Mouse (Mus musculus) layer of hippocampus, adult 18-20 months (tissue): ENCODE measurements at regions not wholly inside any gene's neighbourhood (a gene's known extent, or its start where the extent isn't known, plus 50 kb on each side); places are given as distances from the start of the nearest gene placed in this dataset.

Experiments
- DNase-seq, 2 experiments: peaks; one replicate each; pipeline ENCODE4 v3.0.0; 2022; ENCODE audit warnings: low spot score in 2 of 2

DNA sequence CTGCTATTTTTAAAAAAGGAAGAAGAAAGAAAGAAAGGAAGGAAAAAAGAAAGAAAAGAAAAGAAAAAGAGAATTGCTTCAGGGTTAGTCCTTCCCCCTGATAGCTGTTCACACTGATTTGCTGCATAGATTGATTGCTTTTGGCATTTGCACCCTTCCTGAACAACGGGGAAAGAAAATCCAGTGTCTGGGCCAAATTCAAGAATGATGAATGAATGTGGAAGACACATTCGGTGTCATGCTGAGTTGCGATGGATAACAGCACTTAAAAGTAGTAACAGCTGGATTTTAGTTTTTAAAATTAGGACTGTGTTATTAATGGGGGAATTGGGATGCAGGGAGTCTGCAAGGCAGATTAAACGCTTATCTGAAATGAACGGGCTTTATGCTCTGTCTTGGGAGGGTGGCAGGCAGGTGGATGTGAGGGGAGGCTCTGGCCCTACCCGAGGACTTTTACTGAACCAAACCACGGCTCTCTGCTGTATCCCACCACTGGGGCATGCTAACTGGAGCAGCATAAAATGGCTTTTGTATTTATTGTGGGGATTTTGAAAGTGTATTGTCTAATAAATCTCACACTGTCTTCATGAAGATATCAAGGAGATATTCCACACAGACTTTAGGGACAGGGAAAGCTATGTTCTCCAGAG, 114.4 kb downstream of the Lca5 start:
- no peak for DNase-seq

- DNase-seq: peak; percentile 84 to 92
These were observed 115.0 kb downstream of the Lca5 start for GRCm38 (mm10) chr9:83325910-83326309.

GRCm38 (mm10) chr9:83324336-83324735, 116.6 kb downstream of the Lca5 start:
- no peak for DNase-seq

- no peak for DNase-seq
These were observed 117.8 kb downstream of the Lca5 start for GRCm38 (mm10) chr9:83322991-83323583.

GRCm38 (mm10) chr9:83321793-83322192, 119.1 kb downstream of the Lca5 start:
- no peak for DNase-seq

DNA sequence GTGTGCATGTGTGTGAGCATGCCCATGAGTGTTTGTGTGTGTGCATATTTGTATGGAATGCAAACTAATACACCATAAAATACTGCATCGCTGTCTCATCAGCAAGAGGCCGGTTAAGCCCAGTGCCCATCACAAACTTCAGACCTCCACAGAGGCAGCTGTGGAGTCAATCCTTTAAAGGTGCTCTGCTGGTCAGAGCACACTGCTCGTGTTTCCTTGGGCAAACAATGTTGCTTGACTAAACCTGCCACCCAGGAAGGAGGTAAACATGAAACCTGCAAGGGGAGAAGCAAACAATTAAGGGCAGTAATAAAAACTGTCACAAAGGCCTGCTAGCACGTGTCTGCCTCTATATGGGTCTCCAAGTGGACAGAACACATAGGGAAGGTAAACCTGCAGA, 120.1 kb downstream of the Lca5 start:
- no peak for DNase-seq

DNA sequence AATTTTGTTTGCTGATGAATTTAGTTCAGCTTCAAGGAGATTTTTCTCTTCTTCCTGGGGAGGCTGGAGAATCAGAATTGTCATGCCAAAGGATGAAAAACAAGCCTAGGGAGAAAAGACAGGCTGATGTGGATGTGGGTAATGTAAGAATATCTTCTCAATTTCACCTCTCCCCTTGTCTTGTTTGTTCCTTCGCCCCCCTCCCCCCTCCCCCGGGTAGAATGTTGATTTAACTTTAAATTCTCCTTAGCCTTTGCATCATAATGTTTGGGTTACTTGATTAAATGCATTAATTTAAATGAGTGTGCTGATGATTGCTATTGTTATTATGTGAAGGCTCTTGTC, 124.1 kb downstream of the Lca5 start:
- DNase-seq: no peak

DNA sequence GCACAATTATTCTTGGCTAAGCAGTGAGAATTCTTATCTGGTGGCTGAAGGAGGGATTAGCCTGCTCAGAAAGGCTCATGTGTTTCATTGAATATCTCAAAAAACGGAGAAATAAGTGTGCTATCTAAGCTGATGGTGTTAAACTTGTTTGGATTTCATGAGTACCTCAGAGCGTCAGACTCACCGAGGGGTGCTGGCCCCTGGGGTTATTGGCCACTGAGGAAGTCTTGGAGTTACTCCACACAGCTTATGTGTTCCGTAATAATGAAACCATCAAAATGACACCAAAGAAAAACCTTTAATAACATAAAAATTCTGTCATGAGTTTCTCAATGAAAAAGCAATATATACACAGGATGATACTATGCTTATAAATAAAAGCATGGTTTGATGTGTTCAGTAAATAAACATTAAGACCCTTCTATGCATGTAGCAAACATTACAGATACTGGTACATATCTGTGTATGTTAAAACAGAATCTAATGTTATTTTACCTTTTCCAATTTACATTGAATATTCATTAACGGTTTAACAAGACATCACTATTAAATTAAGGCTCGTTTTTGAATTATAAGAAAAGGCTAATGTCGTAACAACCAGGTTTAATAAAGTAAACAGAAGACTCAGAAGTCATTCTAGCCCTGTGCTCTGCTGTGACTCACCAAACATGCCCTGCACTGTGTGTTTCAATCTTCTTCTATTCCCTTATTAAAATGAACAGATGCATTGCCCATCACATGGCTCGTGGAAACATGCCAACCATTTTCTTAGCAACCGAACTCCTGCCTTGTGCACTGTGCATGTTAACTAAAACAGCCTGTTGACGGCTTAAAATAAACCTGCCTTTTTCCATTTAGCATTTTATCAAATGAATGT, 124.7 kb downstream of the Lca5 start:
- peak; percentile 84 to 96 for DNase-seq

DNA sequence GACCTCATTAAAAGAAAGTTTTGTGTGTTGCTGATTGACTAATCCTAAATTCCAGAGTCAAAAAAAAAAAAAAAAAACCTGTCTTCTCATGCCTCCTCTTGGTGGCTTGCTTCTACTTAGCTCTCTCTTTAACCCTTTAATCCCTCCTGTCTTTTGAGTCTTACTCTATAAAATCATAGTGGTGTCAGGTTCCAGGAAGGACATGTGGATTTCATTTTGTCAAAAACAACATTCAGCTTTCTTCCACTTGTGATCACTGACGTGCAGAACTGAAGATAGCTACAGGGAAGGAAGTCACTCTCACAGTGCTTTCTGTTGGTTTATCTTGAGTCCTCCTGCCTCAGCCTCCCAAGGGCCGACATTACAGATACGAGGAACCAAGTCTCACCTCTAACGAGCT, 132.2 kb downstream of the Lca5 start:
- DNase-seq: no peak

DNA sequence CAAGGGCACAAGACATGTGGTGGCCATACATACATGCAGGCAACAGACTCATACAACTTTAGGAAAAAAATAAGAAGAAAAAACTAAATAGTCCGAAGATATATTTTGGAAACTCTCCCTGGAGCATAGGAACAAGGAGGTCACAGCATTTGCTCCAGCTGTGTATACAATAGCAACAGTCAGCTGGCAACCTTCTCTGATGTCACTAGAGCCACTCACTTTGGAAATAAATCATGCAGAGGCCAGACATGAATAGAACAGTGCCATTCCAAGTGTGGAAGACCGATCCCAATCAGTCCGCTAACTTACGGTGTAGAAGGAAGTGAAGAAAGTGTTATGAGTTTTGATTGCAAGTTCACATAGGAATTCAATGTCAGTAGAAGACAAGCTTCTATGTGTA, 132.8 kb downstream of the Lca5 start:
- DNase-seq: no peak

DNA sequence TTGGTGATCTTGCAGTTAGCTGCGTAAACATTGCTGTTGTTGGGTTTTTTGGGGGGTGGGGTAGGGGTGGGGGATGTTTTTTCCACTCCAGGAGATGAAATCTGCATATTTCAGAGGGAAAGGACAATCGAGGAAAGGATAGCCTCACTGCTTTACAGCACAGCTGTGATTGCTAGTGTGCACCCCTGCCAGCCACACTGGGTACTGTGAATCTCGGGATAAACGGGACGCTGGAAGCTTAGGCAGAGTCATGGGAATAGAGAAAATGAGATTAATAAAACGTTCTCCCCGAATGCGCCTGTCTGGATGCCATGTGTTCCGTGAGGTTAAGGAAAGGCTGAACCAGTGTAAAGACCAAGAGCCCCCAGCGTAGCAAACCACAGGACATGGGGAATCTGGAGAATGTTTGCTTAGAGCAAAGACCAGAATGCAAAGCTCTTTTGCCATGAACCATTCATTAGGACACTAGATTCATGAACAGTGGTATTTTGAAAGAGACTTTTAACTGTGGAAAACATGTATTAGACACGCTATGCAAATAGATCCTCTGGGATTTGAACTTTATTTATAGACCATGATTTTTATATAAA, 133.5 kb downstream of the Lca5 start:
- DNase-seq: no peak

- no peak for DNase-seq
These were observed 136.0 kb downstream of the Lca5 start for GRCm38 (mm10) chr9:83304925-83305324.

DNA sequence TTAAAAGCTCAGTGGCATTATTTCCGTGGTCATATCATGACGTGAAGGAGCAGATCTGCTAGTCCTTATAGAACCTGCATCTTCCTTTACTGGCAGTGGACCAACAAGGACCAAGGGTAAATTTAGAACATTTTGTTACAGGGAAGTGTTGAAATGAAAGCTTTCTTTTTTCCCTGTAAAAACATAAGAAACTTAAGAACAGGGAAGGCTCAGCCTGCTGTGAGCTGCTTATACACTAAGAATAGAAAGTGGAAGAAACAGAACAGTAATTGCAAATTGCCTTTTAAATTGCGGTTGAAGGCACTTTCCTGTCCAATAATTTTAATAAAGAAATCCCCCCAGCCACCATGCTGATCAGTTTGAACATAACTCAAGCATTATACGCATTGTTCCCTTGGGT, 140.4 kb downstream of the Lca5 start:
- no peak for DNase-seq

DNA sequence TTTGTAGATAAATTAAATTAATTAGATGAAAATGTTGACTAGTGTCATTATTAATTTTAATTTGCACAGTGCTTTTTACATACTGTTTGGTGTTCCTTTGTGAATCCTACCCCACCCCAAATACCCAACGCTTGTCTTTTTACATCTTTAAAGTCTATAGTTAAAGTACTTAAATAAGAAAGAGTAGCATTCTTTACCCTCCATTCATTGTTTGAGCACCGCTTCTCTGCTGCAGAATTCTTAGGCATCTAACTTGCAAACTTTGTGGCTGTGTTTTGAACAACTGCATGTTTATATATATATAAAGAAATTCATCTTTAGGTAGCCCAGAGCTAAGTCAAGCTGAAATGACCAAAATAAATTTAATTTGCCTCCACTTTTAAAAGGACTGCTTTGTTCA, 140.9 kb downstream of the Lca5 start:
- no peak for DNase-seq

DNA sequence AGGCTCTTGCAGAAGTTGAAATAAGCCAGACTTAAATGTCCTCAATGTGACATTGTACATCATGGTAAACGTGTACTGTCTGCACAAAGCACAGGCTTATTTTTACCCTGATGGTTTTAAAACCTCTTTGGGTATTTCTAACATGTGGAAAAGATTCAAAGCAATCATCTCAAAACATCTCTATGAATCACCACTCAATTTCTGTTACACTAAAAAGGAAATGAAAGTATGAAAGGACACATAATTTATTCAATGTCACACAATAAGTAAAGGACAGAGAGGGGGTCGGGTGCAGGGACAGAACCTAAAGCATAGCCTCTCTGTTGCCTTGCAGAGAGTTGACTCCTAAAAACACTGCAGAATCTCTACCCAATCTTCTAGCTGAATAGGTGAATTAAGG, 141.3 kb downstream of the Lca5 start:
- no peak for DNase-seq

DNA sequence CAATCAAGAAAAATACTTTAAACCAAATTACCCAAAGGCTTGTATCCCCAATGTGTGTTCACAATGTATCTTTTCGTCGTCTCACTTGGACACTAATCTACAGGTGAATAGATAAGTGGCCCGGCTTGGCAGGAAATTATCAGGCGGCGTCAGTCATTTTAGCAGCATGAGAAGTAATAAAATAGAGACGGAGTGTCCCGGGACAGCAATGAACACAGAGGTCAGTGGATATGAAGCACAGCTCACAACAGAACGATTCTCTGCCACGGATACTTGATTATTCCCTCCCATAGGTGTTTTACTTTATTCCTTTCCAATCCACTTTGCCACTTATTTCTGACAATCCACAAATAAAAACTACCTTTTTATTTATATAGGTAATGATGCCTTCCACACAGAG, 145.5 kb downstream of the Lca5 start:
- DNase-seq: no peak

DNA sequence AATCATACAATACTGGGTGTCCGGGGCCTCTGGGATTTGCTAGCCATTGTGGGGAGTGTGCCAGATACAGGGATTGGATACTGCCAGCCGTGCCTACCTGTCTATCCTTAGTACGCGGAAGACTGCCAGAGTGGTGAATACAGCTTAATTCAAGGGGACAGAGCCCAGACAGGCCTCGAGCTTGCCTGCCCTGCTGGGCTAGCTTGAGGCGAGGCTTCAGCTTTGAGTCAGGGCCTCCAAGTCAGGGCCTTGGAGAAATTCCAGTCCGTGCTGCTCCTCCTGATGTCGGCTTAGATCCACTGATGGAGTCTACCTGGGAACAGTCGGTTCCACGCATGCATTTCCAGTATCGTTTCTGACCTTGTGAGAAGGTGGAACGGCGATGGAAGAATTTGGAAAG, 146.5 kb downstream of the Lca5 start:
- DNase-seq: no peak

DNA sequence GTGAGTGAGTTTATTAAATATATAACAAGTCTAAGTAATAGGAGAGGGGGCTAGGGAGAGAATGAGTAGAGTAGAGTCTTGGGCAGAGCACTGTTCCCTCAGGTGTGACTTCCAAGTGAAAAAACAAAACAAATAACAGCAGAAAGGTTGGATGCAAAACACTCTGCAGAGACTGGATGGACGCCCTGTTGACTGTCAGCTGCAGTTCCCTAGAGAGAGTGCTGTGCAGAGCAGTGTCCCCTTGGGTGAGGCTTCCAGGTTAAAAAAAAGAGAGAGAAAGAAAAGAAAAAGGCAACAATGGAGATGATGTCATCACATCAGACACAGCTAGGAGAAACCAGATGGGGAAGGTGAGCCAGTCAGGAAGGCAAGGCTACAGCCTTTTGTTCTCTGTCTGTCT, 137.6 kb upstream of the Hmgn3 start:
- DNase-seq: no peak

- DNase-seq: no peak
These were observed 137.2 kb upstream of the Hmgn3 start for GRCm38 (mm10) chr9:83283662-83284061.

GRCm38 (mm10) chr9:83283249-83283648, 136.8 kb upstream of the Hmgn3 start:
- DNase-seq: no peak

- no peak for DNase-seq
These were observed 131.3 kb upstream of the Hmgn3 start for GRCm38 (mm10) chr9:83277791-83278190.

DNA sequence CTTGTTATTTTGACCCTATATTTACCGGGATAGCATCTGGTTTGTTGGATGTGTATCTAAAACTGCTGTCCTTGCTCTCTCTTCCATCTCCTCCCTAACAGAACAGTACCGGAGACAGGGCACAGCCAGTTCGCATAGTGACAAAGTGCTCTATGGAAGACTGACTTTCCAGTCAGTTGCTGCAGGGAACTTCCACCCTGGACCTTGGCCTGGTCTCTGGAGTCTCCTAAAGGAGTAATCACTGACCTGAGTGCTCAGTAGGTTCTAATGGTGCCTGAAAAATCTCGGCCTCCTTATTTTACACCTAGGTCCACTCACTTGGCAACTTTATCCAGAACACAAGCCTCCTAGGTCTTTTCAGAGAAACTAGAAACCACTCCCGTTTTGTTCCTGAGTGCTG, 130.9 kb upstream of the Hmgn3 start:
- DNase-seq: no peak
